Mouse (Mus musculus) small intestine, adult 2 months (tissue): ENCODE data around the gene Tcf7. TPM values are rescaled to one million over a fixed set of nuclear protein-coding genes. Genes with fewer than 3 reads are reported as not detected.

Source experiments
- H3K27ac ChIP-seq: fragments of 200-500 bp; 2 replicates; pipeline ENCODE4 v1.5.1; 2012; ENCODE audit warnings: low read depth, low read length, control low read depth, inconsistent platforms; ENCODE audit not compliant: insufficient read depth
- H3K27me3 ChIP-seq: fragments of 200-500 bp; 2 replicates; pipeline ENCODE4 v1.6.1; 2012; ENCODE audit warnings: mild to moderate bottlenecking, moderate library complexity, low read length, inconsistent platforms; ENCODE audit not compliant: control insufficient read depth, insufficient read depth
- H3K36me3 ChIP-seq: fragments of 200-500 bp; 2 replicates; pipeline ENCODE4 v1.6.1; 2012; ENCODE audit warnings: mild to moderate bottlenecking, low read length, control low read depth, inconsistent platforms; ENCODE audit not compliant: control insufficient read depth, insufficient read depth
- H3K4me1 ChIP-seq: fragments of 200-500 bp; 2 replicates; pipeline ENCODE4 v1.6.1; 2012; ENCODE audit warnings: low read length, inconsistent platforms, mixed read lengths; ENCODE audit not compliant: control insufficient read depth, insufficient read depth, insufficient read length
- H3K4me3 ChIP-seq: fragments of 200-500 bp; 2 replicates; pipeline ENCODE4 v1.5.1; 2012; ENCODE audit warnings: low read depth, mild to moderate bottlenecking, control low read depth, inconsistent platforms, low read length, moderate library complexity
- CTCF ChIP-seq: fragments of 200-500 bp; IDR thresholded peaks from 2 replicates; pipeline ENCODE4 v1.5.1; 2012; ENCODE audit warnings: low read depth, mild to moderate bottlenecking, control low read depth, inconsistent platforms, low read length, moderate library complexity, mixed read lengths; ENCODE audit not compliant: insufficient replicate concordance, insufficient read length; ENCODE audit errors: extremely low read depth
- POLR2A ChIP-seq: fragments of 200-500 bp; IDR thresholded peaks from 2 replicates; pipeline ENCODE4 v1.6.1; 2012; ENCODE audit warnings: low read depth, mild to moderate bottlenecking, control low read depth, inconsistent platforms, low read length, moderate library complexity
- WGBS: fragments of 180-500 bp; shearing (Covaris S2); methylation state at CpG from one replicate; pipeline ENCODE4 v1.1.7; 2018; 5-methylcytosine and 5-hydroxymethylcytosine counted together
- polyA plus RNA-seq: library from polyadenylated mRNA; depleted of rRNA; stranded (reverse); fragments of >200 nt; gene quantifications from 2 replicates; pipeline ENCODE4 v1.2.3, GENCODE M21; 2012

The Tcf7 gene
- polyA plus RNA-seq, 1 experiment: 10.7 TPM

GRCm38 (mm10) chr11:52262338-52262737 is 20.5 kb downstream of the Tcf7 start:
- no peaks in the 10 kb centered on the region for H3K36me3 ChIP-seq
- WGBS: 95% methylated on average over 11 of the region's 11 CpGs
- no peak overlapping the region for H3K4me3 ChIP-seq
- TF ChIP-seq CTCF (no peak), POLR2A (no peak)
- H3K4me1 ChIP-seq: no peaks in the 10 kb centered on the region
- no peak overlapping the region for H3K27ac ChIP-seq
- H3K27me3 ChIP-seq: no peaks in the 10 kb centered on the region

GRCm38 (mm10) chr11:52261937-52262336 is 20.9 kb downstream of the Tcf7 start:
- Histone ChIP-seq H3K27ac (no peak overlapping the region), H3K4me3 (no peak overlapping the region), H3K36me3 (no peaks in the 10 kb centered on the region), H3K4me1 (no peaks in the 10 kb centered on the region), H3K27me3 (no peaks in the 10 kb centered on the region)
- 44% methylated on average over 5 of the region's 5 CpGs for WGBS
- TF ChIP-seq CTCF: peak; percentile 56; the same call in 1 of the 2 replicates
- no peak for TF ChIP-seq POLR2A

GRCm38 (mm10) chr11:52260878-52261277 is 21.9 kb downstream of the Tcf7 start:
- WGBS: 81% methylated on average over 4 of the region's 4 CpGs
- no peaks in the 10 kb centered on the region for H3K27me3 ChIP-seq
- no peak overlapping the region for H3K27ac ChIP-seq
- TF ChIP-seq CTCF (no peak), POLR2A (no peak)
- no peaks in the 10 kb centered on the region for H3K4me1 ChIP-seq
- no peak overlapping the region for H3K4me3 ChIP-seq
- no peaks in the 10 kb centered on the region for H3K36me3 ChIP-seq

GRCm38 (mm10) chr11:52258711-52259110 is 24.1 kb downstream of the Tcf7 start:
- Histone ChIP-seq H3K36me3 (no peaks in the 10 kb centered on the region), H3K27ac (no peak overlapping the region)

GRCm38 (mm10) chr11:52257376-52257775 is 25.4 kb downstream of the Tcf7 start:
- Histone ChIP-seq H3K27ac (no peak overlapping the region), H3K4me1 (no peaks in the 10 kb centered on the region; the same call in 1 of the 2 replicates), H3K36me3 (no peaks in the 10 kb centered on the region), H3K27me3 (no peaks in the 10 kb centered on the region), H3K4me3 (no peak overlapping the region)
- no peak for TF ChIP-seq CTCF
- TF ChIP-seq POLR2A: no peak
- WGBS: 47% methylated on average over 3 of the region's 3 CpGs

More at GRCm38 (mm10) chr11:52258711-52259110, 24.1 kb downstream of the Tcf7 start:
- 83% methylated on average over 5 of the region's 5 CpGs for WGBS
- no peaks in the 10 kb centered on the region; the same call in 1 of the 2 replicates for H3K4me1 ChIP-seq
- TF ChIP-seq POLR2A (no peak), CTCF (no peak)
- H3K27me3 ChIP-seq: no peaks in the 10 kb centered on the region
- no peak overlapping the region for H3K4me3 ChIP-seq

GRCm38 (mm10) chr11:52255077-52255476 is 27.7 kb downstream of the Tcf7 start:
- WGBS: 92% methylated on average over 8 of the region's 8 CpGs
- Histone ChIP-seq H3K4me3 (no peak overlapping the region), H3K36me3 (0 out of 2 replicates have a peak, but pooled peaks cover 2% of the 10 kb centered on the region), H3K4me1 (no peaks in the 10 kb centered on the region; the same call in 1 of the 2 replicates), H3K27ac (no peak overlapping the region), H3K27me3 (no peaks in the 10 kb centered on the region)
- TF ChIP-seq CTCF (no peak), POLR2A (no peak)

- H3K4me1 ChIP-seq: no peaks in the 10 kb centered on the region; the same call in 1 of the 2 replicates
- no peak overlapping the region for H3K4me3 ChIP-seq
- 0 out of 2 replicates have a peak, but pooled peaks cover 2% of the 10 kb centered on the region for H3K36me3 ChIP-seq
- H3K27ac ChIP-seq: 0 out of 2 replicates have a peak overlapping the region, but pooled peaks have one; percentile 40
- no peaks in the 10 kb centered on the region for H3K27me3 ChIP-seq
- no peak for TF ChIP-seq POLR2A
- peak; percentile 73; the same call in 1 of the 2 replicates for TF ChIP-seq CTCF
- WGBS: 60% methylated on average over 11 of the region's 11 CpGs
Observed at GRCm38 (mm10) chr11:52253674-52254375, 29.0 kb downstream of the Tcf7 start.
